Mouse (Mus musculus): Measurements from ENCODE around the gene Uhrf1. TPM values are rescaled to one million over a fixed set of nuclear protein-coding genes. Genes with fewer than 3 reads are reported as not detected.
A peak's percentile ranks its signal among the peaks of the same experiment; 100 is the strongest.

Uhrf1 gene
- polyA plus RNA-seq, 1 experiment from 2014 or later = 59.9 TPM

DNA sequence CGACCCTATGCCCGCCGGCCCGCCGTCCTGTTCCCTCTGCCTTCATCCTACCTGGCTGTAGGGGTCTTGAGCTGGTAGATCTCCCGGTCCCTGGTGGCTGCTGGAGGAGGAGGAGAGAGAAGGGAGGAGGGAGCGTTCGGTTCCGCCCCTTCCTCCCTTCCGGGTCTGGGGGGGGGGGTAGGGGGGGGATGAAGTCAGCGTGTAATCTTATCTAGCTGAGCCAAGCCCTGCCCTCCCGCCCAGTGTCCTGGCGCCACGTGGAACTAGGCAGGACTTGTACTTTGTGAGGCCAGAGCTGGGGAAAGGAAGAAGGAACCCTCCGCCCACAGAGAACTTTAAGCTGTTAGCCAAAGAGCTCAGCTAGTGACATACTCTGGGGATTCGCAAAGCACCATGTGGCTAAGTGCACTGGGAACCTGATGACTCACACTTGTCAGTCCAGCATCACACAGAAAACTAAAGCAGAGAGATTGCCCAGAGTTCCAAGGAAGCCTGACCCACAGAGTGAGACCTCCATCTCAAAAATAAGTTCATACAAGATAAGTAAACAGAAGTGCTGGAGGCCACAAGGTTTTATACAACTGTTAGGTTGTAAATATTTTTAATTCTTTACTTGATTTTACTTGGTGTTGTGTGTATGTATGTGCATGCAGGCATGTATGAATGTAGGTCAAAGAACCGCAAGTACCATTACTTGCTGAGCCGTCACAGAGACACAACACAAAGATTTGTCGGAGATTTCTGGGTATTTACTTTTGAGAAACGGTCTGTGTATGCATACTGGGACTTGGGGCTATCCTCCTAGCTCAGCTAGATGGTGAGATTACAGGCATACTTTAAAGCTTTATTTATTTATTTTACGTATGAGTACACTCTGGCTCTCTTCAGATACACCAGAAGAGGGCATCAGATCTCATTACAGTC is 26.2 kb upstream of the Uhrf1 start, which contains the start of gene Ticam1:
Gene Ticam1 (minus strand): TSS at position 144 of the 924 bp plus-strand sequence.
- peak within 1 kb of the TSS; percentile 35; the same call in 1 of the 2 replicates for H3K27ac ChIP-seq
- H3K4me3 ChIP-seq (replicated peaks) = peak within 1 kb of the TSS; percentile 40
- WGBS = 9% methylated on average over 20 of the region's 21 CpGs
- no peaks in the 10 kb centered on the region for H3K9me3 ChIP-seq
- peaks cover 14% of the 10 kb centered on the region for H3K4me1 ChIP-seq (replicated peaks)
- ATAC-seq = peak; percentile 81
- peak within 1 kb of the TSS; percentile 63 for H3K4me2 ChIP-seq (replicated peaks)
- no peaks in the 10 kb centered on the region for H3K27me3 ChIP-seq
- H3K9ac ChIP-seq (replicated peaks) = peak within 1 kb of the TSS; percentile 60
- no peaks in the 10 kb centered on the region for H3K36me3 ChIP-seq

GRCm38 (mm10) chr17:56277567-56277893 is 25.6 kb upstream of the Uhrf1 start:
- 0 out of 2 replicates have a peak, but pooled peaks have one; percentile 21 for ATAC-seq
- H3K4me2 ChIP-seq (replicated peaks) = peak overlapping the region; percentile 63; the same call in 1 of the 2 replicates
- H3K36me3 ChIP-seq = no peaks in the 10 kb centered on the region

DNA sequence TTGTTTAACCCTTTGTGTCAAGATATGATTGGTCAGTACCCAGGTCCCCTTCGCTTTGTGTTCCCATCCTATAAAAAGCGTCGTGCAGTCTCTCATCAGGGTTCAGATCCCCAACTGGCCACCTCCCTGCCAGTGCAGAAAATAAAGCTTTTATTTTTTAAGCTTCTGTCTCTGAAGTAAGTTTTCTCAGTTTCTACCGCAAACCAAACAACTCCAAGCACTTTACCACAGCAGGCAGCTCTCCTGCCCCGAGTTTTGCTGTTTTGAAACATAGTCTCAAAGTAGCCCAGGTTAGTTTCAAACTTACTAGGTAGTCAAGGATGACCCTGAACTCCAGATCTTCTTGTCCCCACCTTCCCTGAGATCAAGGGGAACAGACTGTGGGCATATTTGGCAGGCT is 24.8 kb upstream of the Uhrf1 start:
- 96% methylated on average over 5 of the region's 5 CpGs for WGBS
- ATAC-seq = no peak
- no peaks in the 10 kb centered on the region for H3K36me3 ChIP-seq
- H3K4me1 ChIP-seq (replicated peaks) = peaks cover 14% of the 10 kb centered on the region
- H3K27me3 ChIP-seq = no peaks in the 10 kb centered on the region
- H3K4me2 ChIP-seq (replicated peaks) = no peak overlapping the region
- H3K9me3 ChIP-seq = no peaks in the 10 kb centered on the region
- H3K27ac ChIP-seq = no peak overlapping the region
- H3K9ac ChIP-seq (replicated peaks) = no peak overlapping the region
- H3K4me3 ChIP-seq (replicated peaks) = no peak overlapping the region

More at GRCm38 (mm10) chr17:56277567-56277893, 25.6 kb upstream of the Uhrf1 start:
- Histone ChIP-seq H3K27me3 (no peaks in the 10 kb centered on the region), H3K4me3 (replicated peaks) (no peak overlapping the region), H3K27ac (peak overlapping the region; percentile 35; the same call in 1 of the 2 replicates), H3K9ac (replicated peaks) (no peak overlapping the region), H3K4me1 (replicated peaks) (peaks cover 14% of the 10 kb centered on the region), H3K9me3 (no peaks in the 10 kb centered on the region)
- WGBS = 47% methylated on average over 2 of the region's 2 CpGs

GRCm38 (mm10) chr17:56279481-56280155 is 23.5 kb upstream of the Uhrf1 start:
- Histone ChIP-seq H3K9ac (replicated peaks) (no peak overlapping the region), H3K4me1 (replicated peaks) (peaks cover 14% of the 10 kb centered on the region), H3K4me3 (replicated peaks) (no peak overlapping the region), H3K27me3 (no peaks in the 10 kb centered on the region), H3K9me3 (no peaks in the 10 kb centered on the region), H3K27ac (no peak overlapping the region), H3K4me2 (replicated peaks) (no peak overlapping the region), H3K36me3 (no peaks in the 10 kb centered on the region)
- ATAC-seq = no peak
- WGBS = 93% methylated on average over 12 of the region's 12 CpGs

DNA sequence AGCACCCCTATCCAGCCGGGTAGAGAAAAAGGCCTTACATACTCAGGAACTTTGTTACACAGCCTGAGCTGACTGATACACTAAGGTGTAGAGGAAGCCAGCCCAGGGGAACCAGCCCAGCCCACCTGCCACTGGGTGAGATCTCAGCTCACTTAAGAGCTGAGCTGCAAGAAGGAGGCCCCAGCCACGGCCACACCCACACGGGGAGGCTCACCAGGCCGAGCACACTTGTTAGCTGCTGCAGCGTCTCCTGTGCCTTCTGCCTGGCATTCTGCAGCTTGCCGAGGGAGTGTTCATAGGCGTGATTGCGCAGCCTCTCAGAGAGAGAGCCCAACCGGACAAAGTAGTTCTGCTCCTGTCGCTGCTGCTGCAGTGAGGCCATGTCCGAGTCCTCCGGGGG is 21.9 kb upstream of the Uhrf1 start:
- Histone ChIP-seq H3K9me3 (no peaks in the 10 kb centered on the region), H3K9ac (replicated peaks) (no peak overlapping the region), H3K27me3 (no peaks in the 10 kb centered on the region), H3K27ac (no peak overlapping the region), H3K4me2 (replicated peaks) (no peak overlapping the region), H3K36me3 (peaks cover 4% of the 10 kb centered on the region; the same call in 1 of the 2 replicates), H3K4me1 (replicated peaks) (peaks cover 11% of the 10 kb centered on the region), H3K4me3 (replicated peaks) (no peak overlapping the region)
- ATAC-seq = no peak
- WGBS = 95% methylated on average over 12 of the region's 12 CpGs

DNA sequence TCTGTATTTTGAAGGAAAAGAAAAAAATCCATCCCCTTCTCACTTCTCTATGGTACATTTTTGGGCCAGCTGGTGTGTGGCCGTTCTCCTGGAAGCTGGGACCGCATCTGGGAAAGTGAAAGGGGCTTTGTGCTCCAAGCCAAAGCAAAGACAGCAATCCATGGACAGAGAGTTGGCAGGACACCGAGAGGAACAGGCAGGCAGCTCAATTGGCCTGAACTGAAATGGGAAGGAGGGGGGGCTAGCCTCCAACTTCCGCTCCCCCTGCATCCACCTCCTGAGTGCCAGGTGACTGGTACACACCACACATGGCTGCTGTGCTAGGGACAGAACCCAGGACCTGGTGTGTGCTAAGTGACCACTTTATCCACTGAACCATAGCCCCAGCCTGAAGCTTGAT is 20.3 kb upstream of the Uhrf1 start:
- Histone ChIP-seq H3K36me3 (peaks cover 5% of the 10 kb centered on the region; the same call in 1 of the 2 replicates), H3K27me3 (no peaks in the 10 kb centered on the region), H3K4me1 (replicated peaks) (peaks cover 3% of the 10 kb centered on the region; the same call in 1 of the 2 replicates), H3K4me2 (replicated peaks) (no peak overlapping the region), H3K9me3 (no peaks in the 10 kb centered on the region), H3K9ac (replicated peaks) (no peak overlapping the region), H3K4me3 (replicated peaks) (no peak overlapping the region), H3K27ac (no peak overlapping the region)
- ATAC-seq = no peak
- WGBS = 86% methylated on average over 4 of the region's 4 CpGs

- no peak for ATAC-seq
- 96% methylated on average over 8 of the region's 8 CpGs for WGBS
Measured at GRCm38 (mm10) chr17:56283316-56283715, 19.8 kb upstream of the Uhrf1 start.

DNA sequence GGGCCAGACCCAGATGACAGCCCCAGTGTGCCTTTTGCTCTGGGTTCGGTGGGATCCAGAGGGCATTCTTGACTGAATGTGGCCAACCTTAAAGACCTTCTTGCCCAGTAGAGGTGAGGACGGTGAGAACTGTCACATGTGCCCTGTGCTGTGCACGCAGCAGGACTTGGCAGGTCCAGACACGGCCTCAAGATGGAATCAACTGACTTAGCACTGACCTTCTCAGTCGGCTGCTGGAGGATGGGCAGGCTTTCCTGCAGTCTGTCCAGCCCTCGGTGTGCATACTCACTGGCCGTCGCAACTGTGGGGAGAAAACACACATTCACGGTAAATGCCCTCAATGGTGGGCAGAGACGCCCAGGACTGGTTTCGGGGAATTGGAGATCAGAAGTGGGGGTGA is 17.1 kb upstream of the Uhrf1 start:
- Histone ChIP-seq H3K4me3 (replicated peaks) (no peak overlapping the region), H3K27ac (no peak overlapping the region), H3K4me2 (replicated peaks) (no peak overlapping the region), H3K36me3 (peaks cover 5% of the 10 kb centered on the region; the same call in 1 of the 2 replicates), H3K27me3 (no peaks in the 10 kb centered on the region), H3K4me1 (replicated peaks) (peaks cover 30% of the 10 kb centered on the region), H3K9ac (replicated peaks) (no peak overlapping the region), H3K9me3 (no peaks in the 10 kb centered on the region)
- ATAC-seq = no peak
- WGBS = 93% methylated on average over 11 of the region's 11 CpGs

More at GRCm38 (mm10) chr17:56283316-56283715, 19.8 kb upstream of the Uhrf1 start:
- Histone ChIP-seq H3K4me3 (replicated peaks) (no peak overlapping the region), H3K9me3 (no peaks in the 10 kb centered on the region), H3K4me2 (replicated peaks) (no peak overlapping the region), H3K9ac (replicated peaks) (no peak overlapping the region), H3K27ac (no peak overlapping the region), H3K4me1 (replicated peaks) (peaks cover 7% of the 10 kb centered on the region; the same call in 1 of the 2 replicates), H3K36me3 (peaks cover 5% of the 10 kb centered on the region; the same call in 1 of the 2 replicates), H3K27me3 (no peaks in the 10 kb centered on the region)

DNA sequence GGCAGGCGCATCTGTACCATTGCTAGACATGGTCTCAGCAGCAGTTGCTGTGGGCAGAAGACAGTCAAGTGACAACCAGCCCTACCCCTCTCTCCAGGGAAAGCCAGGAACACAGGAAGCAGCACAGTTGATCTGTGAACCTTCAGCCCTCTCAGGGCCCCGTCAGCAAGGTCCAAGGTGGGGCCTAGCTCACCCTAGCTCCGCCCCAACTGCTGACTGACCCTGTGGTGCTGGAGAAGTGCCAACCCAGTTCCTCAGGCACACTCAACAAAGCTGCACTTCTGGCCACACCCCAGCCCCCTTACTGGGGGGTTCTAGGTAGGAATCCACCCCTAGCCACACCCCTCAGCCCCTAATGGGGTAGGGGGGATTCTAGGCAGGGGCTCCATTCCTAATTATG is 15.3 kb upstream of the Uhrf1 start:
- no peak for ATAC-seq
- 81% methylated on average over 3 of the region's 3 CpGs for WGBS
- no peak overlapping the region for H3K4me2 ChIP-seq (replicated peaks)
- no peaks in the 10 kb centered on the region for H3K27me3 ChIP-seq
- H3K4me1 ChIP-seq (replicated peaks) = peaks cover 36% of the 10 kb centered on the region
- H3K9ac ChIP-seq (replicated peaks) = no peak overlapping the region
- peaks cover 5% of the 10 kb centered on the region; the same call in 1 of the 2 replicates for H3K36me3 ChIP-seq
- no peak overlapping the region for H3K27ac ChIP-seq
- H3K9me3 ChIP-seq = no peaks in the 10 kb centered on the region
- H3K4me3 ChIP-seq (replicated peaks) = no peak overlapping the region

- peak overlapping the region; percentile 49 for H3K4me2 ChIP-seq (replicated peaks)
- H3K9ac ChIP-seq (replicated peaks) = no peak overlapping the region
- H3K36me3 ChIP-seq = peaks cover 5% of the 10 kb centered on the region; the same call in 1 of the 2 replicates
- no peaks in the 10 kb centered on the region for H3K9me3 ChIP-seq
- 0 out of 2 replicates have a peak overlapping the region, but pooled peaks have one; percentile 30 for H3K4me3 ChIP-seq (replicated peaks)
- peaks cover 36% of the 10 kb centered on the region for H3K4me1 ChIP-seq (replicated peaks)
- no peaks in the 10 kb centered on the region for H3K27me3 ChIP-seq
- H3K27ac ChIP-seq = peak overlapping the region; percentile 64
- no peak for ATAC-seq
- 40% methylated on average over 3 of the region's 3 CpGs for WGBS
Measured at GRCm38 (mm10) chr17:56288866-56289265, 14.3 kb upstream of the Uhrf1 start.

DNA sequence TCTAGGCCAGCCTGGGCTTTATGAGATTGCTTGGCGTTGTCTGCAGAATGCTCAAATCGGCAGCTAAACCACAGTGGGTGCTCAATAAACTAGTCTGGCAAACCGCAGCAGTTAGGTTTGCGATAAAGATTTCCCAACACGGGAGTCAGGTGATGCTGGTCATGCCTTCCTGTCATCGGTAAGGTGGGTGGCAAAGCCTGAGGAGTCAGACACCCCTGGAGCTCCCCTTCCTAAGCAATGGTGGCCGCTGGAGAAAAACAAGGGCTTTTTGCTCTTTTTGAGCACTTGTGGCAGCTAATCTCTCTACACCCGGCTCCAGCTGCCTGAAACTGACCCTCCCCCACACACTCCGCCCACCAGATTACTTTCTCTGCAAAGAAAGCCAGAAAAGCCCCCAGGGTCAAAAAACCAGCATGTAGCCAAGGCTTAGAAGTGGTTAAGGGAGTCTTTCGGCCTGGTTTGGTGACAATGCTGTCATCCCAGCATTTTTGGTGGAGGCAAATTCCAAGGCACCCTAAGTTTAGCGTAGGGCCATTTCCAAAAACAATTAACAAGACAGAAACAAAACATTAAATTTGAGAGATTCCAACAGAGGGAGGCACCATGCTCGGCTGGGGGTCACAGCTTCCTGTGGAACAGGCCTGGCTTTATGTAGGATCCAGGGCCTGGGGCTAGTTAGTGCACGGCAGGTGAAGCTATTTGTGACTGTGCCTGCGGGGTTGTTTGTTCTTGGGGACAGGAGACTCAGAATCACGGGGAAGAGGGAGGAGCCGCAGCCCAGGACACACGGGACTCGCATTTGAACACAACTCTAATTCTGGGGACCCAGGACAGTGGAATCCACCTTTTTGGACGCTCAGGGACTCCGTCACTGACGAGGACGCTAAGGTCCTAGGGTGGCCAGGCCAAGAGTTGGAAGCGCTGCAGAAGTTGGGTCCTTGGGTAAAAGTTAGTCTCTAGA is 13.5 kb upstream of the Uhrf1 start:
- Histone ChIP-seq H3K4me3 (replicated peaks) (peak overlapping the region; percentile 30), H3K27me3 (no peaks in the 10 kb centered on the region), H3K27ac (peak overlapping the region; percentile 64), H3K36me3 (peaks cover 5% of the 10 kb centered on the region; the same call in 1 of the 2 replicates), H3K9me3 (no peaks in the 10 kb centered on the region), H3K9ac (replicated peaks) (peak overlapping the region; percentile 52), H3K4me1 (replicated peaks) (peaks cover 36% of the 10 kb centered on the region), H3K4me2 (replicated peaks) (peak overlapping the region; percentile 49)
- 2% methylated on average over 23 of the region's 23 CpGs for WGBS
- no peak for ATAC-seq

Data from midbrain, embryonic 13.5 days (tissue).